Mouse (Mus musculus): ENCODE data around the gene Kcnk4.

GRCm38 (mm10) chr19:6899641-6900040 is 34.7 kb downstream of the Kcnk4 start:
- no peak for TF ChIP-seq CTCF (IDR thresholded peaks at IDR 0.05; ENCODE audit: insufficient read depth, low read length)
- no peak for TF ChIP-seq POLR2A (IDR thresholded peaks at IDR 0.05; ENCODE audit: borderline replicate concordance, extremely low read depth, low read depth, low read length)

All from lung, adult 2 months (tissue).